Mouse (Mus musculus) ES-Bruce4 (cell line): Measurements from ENCODE around the gene Ttll10.

Experiments
- CTCF ChIP-seq: IDR thresholded peaks from one replicate; pipeline ENCODE4 v1.8.1; 2011; ENCODE audit warnings: low read depth, low read length
- EP300 ChIP-seq: IDR thresholded peaks from 2 replicates; pipeline ENCODE4 v1.6.1; 2011; ENCODE audit warnings: low read depth, low read length; ENCODE audit not compliant: insufficient read depth
- POLR2A ChIP-seq: IDR thresholded peaks from one replicate; pipeline ENCODE4 v1.8.1; 2011; ENCODE audit warnings: low read length; ENCODE audit not compliant: insufficient read depth

DNA sequence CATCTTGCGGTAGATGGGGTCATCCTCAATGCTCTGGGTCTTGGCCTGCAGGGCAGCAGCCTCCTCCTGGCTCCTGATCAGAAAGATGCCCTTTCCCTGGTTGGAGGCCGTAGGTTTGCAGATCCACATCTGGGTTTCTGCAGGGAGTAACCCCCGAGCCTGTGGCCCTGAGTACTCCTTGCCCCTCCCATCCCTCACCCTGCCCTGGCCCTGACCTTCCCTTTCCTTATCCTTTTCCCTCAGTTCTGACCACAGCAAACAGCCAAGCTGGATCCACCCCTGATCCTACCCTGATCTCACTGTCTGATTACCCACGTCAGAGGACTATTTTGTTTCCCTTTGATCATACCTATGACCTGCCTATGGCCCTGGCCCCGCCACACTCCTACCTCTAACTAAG, 14.5 kb downstream of the Ttll10 start:
- TF ChIP-seq CTCF (no peak), POLR2A (no peak), EP300 (no peak)
